Mouse (Mus musculus) left cerebral cortex, postnatal 25 days (tissue): Measurements from ENCODE around the gene 1110051M20Rik. TPM values are rescaled to one million over a fixed set of nuclear protein-coding genes. Genes with fewer than 3 reads are reported as not detected.
A peak's percentile ranks its signal among the peaks of the same experiment; 100 is the strongest.
"Not testable (repeated sequence)": the region's sequence is repeated elsewhere in the genome, so short reads cannot be mapped to it uniquely, and the experiment has no call there.

Source experiments
- DNase-seq, 2 experiments: peaks; one replicate each; pipeline ENCODE4 v3.0.0; 2022; ENCODE audit warnings: low spot score in 2 of 2, mixed read lengths in 1 of 2
- intact Hi-C: fragments of 180-260 bp; cut with DNase I; formaldehyde crosslinking; loops from one replicate; pipeline ENCODE4 v1.15.1; 2025
- microRNA-seq, 2 experiments: library from miRNA; unstranded; fragments of <30 nt; microRNA quantifications; one replicate each; pipeline ENCODE4 v1.2.0; 2022
- total RNA-seq, 2 experiments: library from RNA; stranded (reverse); gene quantifications; 2 replicates each; pipeline ENCODE4 v1.2.3; 2021

1110051M20Rik gene
- total RNA-seq, 2 experiments from 2014 or later: 89.9 to 96.6 TPM

DNA sequence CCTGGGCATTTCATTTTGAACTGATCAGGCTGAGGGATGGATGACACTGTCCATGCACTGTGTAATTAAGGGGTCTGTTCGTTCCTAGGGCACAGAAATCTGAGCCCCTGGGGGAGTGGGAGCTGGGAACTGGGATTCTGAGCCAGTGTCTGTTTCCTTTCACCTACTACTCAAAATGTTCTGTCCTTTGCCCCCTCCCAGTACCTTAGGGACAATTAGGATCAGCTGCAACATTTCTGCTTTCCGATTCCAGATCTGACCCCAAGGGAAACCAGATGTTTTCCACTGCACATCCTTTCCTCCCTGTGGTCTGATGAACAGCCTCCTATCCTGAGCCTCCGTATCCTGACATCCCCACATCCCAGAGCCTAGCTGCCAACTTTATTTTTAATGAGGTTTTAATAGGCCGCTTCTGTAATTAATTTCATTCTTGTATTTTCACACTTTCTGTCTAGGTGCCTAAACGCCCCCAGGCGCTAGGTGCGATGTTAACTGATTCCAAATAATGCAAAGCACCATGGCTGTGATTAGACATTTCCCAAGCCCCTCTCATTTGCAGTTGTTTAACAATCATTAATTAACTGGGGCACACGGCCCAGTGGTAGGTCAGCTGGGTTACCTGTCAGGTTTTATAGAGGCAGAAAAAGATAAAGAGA lies 189.7 kb downstream of the 1110051M20Rik start:
- intact Hi-C loops: no loop called here

GRCm38 (mm10) chr2:91252512-91252911 lies 192.0 kb downstream of the 1110051M20Rik start:
- intact Hi-C loops: no loop called here
- DNase-seq: no peak

More for the DNA sequence above, 189.7 kb downstream of the 1110051M20Rik start:
- no peak for DNase-seq

DNA sequence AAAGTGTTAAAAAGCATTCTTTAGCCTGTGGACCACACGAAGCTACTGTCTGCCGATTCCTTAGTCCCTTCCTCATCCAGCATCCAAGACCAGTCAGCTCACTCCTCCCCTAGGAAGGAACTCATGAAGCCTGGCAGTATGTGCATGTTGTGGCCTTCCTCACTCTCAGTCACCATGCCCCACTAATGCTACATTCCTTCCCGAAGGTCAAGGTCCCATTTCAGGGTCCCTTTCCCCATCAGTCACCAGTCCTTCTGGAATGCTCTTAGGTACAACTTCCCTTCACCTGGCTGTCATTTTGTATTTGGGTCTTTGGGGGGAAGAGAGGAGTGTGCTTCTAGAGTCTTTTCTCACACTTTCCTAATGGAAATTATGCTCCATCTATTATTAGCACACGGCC lies 192.5 kb downstream of the 1110051M20Rik start:
- no peak for DNase-seq
- intact Hi-C loops: no loop called here

GRCm38 (mm10) chr2:91248366-91248765 lies 196.1 kb downstream of the 1110051M20Rik start:
- intact Hi-C loops: no loop called here
- DNase-seq: no peak

GRCm38 (mm10) chr2:91244557-91245228 lies 199.8 kb downstream of the 1110051M20Rik start:
- intact Hi-C loops: no loop called here
- no peak for DNase-seq

- intact Hi-C loops: no loop called here
- DNase-seq: peak; percentile 63 to 92
Observed at GRCm38 (mm10) chr2:91243416-91243815, 201.1 kb downstream of the 1110051M20Rik start.

DNA sequence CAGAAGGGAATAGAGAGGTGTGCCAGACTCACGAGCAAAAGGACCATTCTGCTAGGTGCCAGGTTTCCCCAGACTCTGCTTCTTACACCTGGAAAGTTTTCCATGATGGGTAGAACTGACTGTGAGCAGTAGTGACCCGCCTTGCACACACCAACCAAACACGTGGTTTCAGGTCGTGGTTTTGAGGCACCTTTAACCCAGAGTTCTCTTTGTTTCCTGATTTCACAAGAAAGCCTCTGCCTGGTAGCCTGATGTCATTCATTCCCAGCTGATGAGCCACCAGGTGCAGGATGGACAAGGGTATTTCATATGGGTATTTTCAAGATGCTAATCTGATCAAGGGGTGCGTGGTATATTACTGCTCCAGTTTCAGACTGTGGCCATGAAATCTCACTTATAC lies 202.0 kb downstream of the 1110051M20Rik start:
- intact Hi-C loops: no loop called here
- DNase-seq: no peak

DNA sequence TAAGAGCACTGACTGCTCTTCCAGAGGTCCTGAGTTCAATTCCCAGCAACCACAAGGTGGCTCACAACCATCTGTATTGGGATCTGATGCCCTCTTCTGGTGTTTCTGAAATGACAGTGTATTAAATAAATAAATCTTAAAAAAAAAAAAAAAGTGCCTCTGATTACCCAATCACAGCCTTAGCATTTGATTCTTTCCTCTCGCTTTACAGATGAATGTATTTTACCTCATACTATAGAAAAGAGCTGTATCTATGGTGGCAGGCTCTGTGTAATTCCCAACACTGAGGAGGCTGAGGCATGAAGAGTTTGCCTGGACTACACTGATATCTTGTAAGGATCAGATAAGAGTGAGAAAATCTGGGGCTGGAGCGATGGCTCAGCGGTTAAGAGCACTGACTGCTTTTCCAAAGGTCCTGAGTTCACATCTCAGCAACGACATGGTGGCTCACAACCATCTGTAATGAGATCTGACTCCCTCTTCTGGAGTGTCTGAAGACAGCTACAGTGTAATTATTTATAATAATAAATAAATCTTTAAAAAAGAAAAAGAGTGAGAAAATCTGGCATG lies 206.9 kb downstream of the 1110051M20Rik start:
- intact Hi-C loops: loop anchor here (2.0 to 5.0 kb wide), 3 partner anchors 19 to 120 kb away; partner anchors contain the start of genes Acp2, Mybpc3 and Nr1h3
- DNase-seq: not testable (repeated sequence)

DNA sequence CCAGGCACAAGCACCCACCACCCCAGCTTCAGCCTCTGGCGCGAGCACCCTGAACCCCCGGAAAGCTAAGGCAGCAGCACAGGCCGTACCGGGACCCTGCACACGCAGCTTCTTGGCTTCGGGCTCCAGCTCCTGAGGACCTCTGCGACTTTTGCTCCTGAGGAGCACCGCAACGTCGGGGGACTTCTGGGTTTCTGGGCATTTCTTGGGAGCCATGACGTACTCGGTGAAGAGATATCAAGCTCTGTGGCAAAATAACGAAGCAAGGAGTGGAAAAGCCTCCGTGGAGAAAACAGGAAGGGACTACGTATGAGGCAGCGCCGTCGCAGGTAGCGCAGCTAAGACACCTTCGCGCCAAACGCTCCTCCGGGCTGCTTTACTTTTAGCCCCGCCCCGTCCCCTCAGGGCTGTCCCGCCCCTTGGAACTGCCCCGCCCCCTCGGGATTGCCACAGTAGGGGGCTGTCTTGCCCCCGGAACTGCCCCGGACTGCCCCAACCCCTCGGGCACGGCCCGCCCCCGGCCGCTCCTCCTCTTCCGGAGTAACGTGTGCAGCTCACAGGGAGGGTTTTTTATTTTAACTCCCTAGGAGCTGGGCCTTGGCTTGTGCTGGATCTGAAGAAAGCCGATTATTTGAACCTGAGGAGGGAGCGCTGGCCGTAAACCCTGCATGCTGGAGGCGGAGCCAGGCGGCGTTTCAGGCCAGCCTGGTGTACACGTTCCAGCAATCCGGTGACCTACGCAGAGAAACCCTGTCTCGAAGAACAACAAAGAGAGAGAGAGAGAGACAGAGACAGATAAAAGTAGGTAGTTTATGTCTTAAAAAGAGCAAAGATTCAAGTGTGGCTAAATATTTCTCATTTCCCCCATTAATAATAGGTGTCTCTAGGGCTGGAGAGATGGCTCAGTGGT lies 207.6 kb downstream of the 1110051M20Rik start, which contains the start of gene Ddb2:
TSS of gene Ddb2 (minus strand) at position 382 of the 910 bp plus-strand sequence.
- intact Hi-C loops: loop anchor here (2.0 to 5.0 kb wide), 3 partner anchors 20 to 120 kb away; partner anchors contain the start of genes Acp2, Mybpc3 and Nr1h3
- DNase-seq: peak; percentile 84 to 92

DNA sequence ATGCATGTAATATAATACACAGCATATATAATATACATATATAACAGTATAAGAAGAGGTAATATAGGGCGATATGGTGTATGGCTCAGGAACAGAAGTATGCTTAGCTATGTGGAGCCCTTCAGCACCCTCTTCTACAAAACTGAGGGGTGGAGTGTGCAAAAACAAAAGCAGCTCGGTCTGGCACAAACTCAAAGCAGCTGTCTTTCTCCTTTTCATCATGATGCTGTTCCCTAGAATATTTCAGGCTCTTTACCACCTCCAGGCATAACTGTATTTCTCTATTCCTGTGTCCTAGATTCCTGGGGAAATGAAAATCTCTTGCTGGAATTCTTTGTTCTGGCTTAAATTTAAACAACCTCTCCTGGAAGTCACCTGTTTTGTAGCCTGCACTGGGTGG lies 214.8 kb downstream of the 1110051M20Rik start:
- DNase-seq: peak; percentile 22 to 90
- intact Hi-C loops: loop anchor here (2.0 kb wide), 1 partner anchor 47 kb away; the partner anchor contains the start of gene Madd

Small RNAs within 50 kb of the gene (microRNA-seq; reads per million reads assigned to microRNA genes)
- gene Gm22071: 0 reads per million in 2 experiments

Other genes with a start within 250 kb of the 1110051M20Rik start
- 1 to 10 TPM; 2.7 to 5.7 TPM for gene Nr1h3, start 241.9 kb downstream of the 1110051M20Rik start, total RNA-seq
- gene Acp2, start 241.8 kb downstream of the 1110051M20Rik start, total RNA-seq: 10 to 100 TPM; 49.7 to 51.4 TPM
- gene Ddb2, start 207.7 kb downstream of the 1110051M20Rik start, total RNA-seq: 10 to 100 TPM; 10.6 to 11.9 TPM
- 10 to 100 TPM; 33.6 to 40.5 TPM for gene Pacsin3, start 188.8 kb downstream of the 1110051M20Rik start, total RNA-seq
- gene Arfgap2, start 179.7 kb downstream of the 1110051M20Rik start, total RNA-seq: 10 to 100 TPM; 71.8 to 74.1 TPM
- 10 to 100 TPM; 24.9 to 25.2 TPM for gene Lrp4, start 12.8 kb upstream of the 1110051M20Rik start, total RNA-seq
- gene Ckap5, start 82.1 kb upstream of the 1110051M20Rik start, total RNA-seq: 100 to 1,000 TPM; 132 to 139 TPM
- under 1 TPM in 1 of 2 experiments, not detected in 1; 0.16 TPM for gene F2, start 191.7 kb upstream of the 1110051M20Rik start, total RNA-seq
- gene Zfp408, start 205.1 kb upstream of the 1110051M20Rik start, total RNA-seq: 10 to 100 TPM in 1 of 2 experiments, 1 to 10 TPM in 1; 9.3 to 11.1 TPM
- 10 to 100 TPM; 72.9 to 77.0 TPM for gene Arhgap1, start 205.2 kb upstream of the 1110051M20Rik start, total RNA-seq